Mouse (Mus musculus) lung, postnatal 0 days (tissue): ENCODE data around the gene Fbxo28.

Source experiments
- CTCF ChIP-seq: IDR thresholded peaks from 2 replicates; pipeline ENCODE4 v1.5.1; 2016; ENCODE audit warnings: antibody characterized with exemption, mild to moderate bottlenecking
- EP300 ChIP-seq: IDR thresholded peaks from 2 replicates; pipeline ENCODE4 v1.6.1; 2016; ENCODE audit warnings: antibody characterized with exemption, mild to moderate bottlenecking, control low read depth

GRCm38 (mm10) chr1:182349557-182349956, 8.1 kb upstream of the Fbxo28 start:
- TF ChIP-seq CTCF, result no peak
- TF ChIP-seq EP300, result no peak
